Mouse (Mus musculus) myocyte (in vitro differentiated cells): ENCODE results near the gene Yars.

Experiments
- CEBPB ChIP-seq: IDR thresholded peaks from 2 replicates; pipeline ENCODE4 v1.6.1; 2011; ENCODE audit warnings: mild to moderate bottlenecking, moderate library complexity; ENCODE audit not compliant: poor library complexity, insufficient read depth, severe bottlenecking
- MYOD1 ChIP-seq, 3 experiments: IDR thresholded peaks; one replicate each; pipeline ENCODE4 v1.6.1; 2011; ENCODE audit warnings: control low read depth in 2 of 3, low read depth in 2 of 3, mild to moderate bottlenecking in 2 of 3, moderate library complexity in 1 of 3; ENCODE audit not compliant: insufficient read length in 2 of 3, control insufficient read depth in 1 of 3
- POLR2A ChIP-seq: IDR thresholded peaks from one replicate; pipeline ENCODE4 v1.6.1; 2011; ENCODE audit warnings: low read depth, mild to moderate bottlenecking, control low read depth, moderate library complexity; ENCODE audit not compliant: insufficient read length
- POLR2AphosphoS2 ChIP-seq: IDR thresholded peaks from one replicate; pipeline ENCODE4 v1.6.1; 2011; ENCODE audit warnings: low read depth, control low read depth; ENCODE audit not compliant: insufficient read length
- TCF12 ChIP-seq: IDR thresholded peaks from one replicate; pipeline ENCODE4 v1.6.1; 2011; ENCODE audit warnings: mild to moderate bottlenecking, control low read depth; ENCODE audit not compliant: poor library complexity, insufficient read depth, severe bottlenecking
- USF1 ChIP-seq: IDR thresholded peaks from one replicate; pipeline ENCODE4 v1.6.1; 2011; ENCODE audit warnings: low read depth, mild to moderate bottlenecking, control low read depth, moderate library complexity

- TF ChIP-seq POLR2A: peak; percentile 33
- TF ChIP-seq MYOD1 (IDR thresholded peaks at IDR 0.05; ENCODE audit: control insufficient read depth in 1 of 3, insufficient read length in 2 of 3, low read depth in 2 of 3): no peak
- TF ChIP-seq CEBPB: no peak
- TF ChIP-seq TCF12: no peak
- TF ChIP-seq POLR2AphosphoS2: peak; percentile 72
- TF ChIP-seq USF1: no peak
Observed at GRCm38 (mm10) chr4:129218569-129219175, 29.1 kb downstream of the Yars start.
